ENCODE assay signal across 18 mouse cellular contexts in the genomic region with DNA sequence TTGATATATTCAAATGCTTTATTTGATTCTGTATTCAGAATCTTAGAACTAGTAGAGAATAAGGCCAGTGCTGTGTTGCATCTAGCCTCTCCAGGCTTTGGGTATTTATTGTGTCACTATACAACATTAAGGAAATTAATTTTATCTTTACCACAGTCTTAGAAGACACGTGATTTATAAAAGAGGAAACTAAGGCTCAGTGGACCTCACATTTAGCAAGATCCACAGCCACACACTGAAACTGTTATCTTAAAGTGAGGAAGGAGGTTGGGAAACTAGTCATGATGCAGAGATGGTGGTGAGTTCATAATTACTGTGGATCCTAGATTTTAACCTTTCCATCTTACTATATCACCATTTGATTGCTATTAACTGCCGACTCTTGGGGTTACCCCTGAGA.
"Had no signal": no experiment of that assay in that cellular context is flagged by ENCODE, and none has a peak within 500 bp of the region (broad histone marks: within the 10 kb centered on the region; RNA-seq: fewer than 3 reads in every experiment).

No protein-coding gene starts in this region.

- H3K4me2 ChIP-seq: limb, embryonic 13.5 days; liver, embryonic 15.5 days; midbrain, embryonic 15.5 days; neural tube, embryonic 13.5 days had no signal

- H3K9me3 ChIP-seq: limb, embryonic 13.5 days; liver, embryonic 15.5 days; midbrain, embryonic 15.5 days; neural tube, embryonic 13.5 days had no signal

- H3K27me3 ChIP-seq: limb, embryonic 13.5 days; liver, embryonic 15.5 days; midbrain, embryonic 15.5 days; neural tube, embryonic 13.5 days had no signal

- H3K36me3 ChIP-seq: midbrain, embryonic 15.5 days had no signal

- ATAC-seq: lung, postnatal 0 days; midbrain, embryonic 15.5 days had no signal

- DNase-seq: kidney, adult 11 months; kidney, adult 9 months; kidney, postnatal 36 days; layer of hippocampus, adult 9-11 months; left cerebral cortex, postnatal 4 days; lung, adult 2 months; lung, postnatal 36 days; retina, postnatal 1 day; right cerebral cortex, postnatal 4 days; spleen, adult 18-20 months; thymus, adult 18-20 months; thymus, postnatal 25 days had no signal

- H3K27ac ChIP-seq: kidney, postnatal 0 days; limb, embryonic 13.5 days; liver, embryonic 15.5 days; midbrain, embryonic 15.5 days; neural tube, embryonic 13.5 days had no signal

- H3K4me3 ChIP-seq: limb, embryonic 13.5 days; liver, embryonic 15.5 days; midbrain, embryonic 15.5 days; neural tube, embryonic 13.5 days had no signal

- H3K9ac ChIP-seq: limb, embryonic 13.5 days; liver, embryonic 15.5 days; midbrain, embryonic 15.5 days; neural tube, embryonic 13.5 days had no signal
